Mouse (Mus musculus): ENCODE results near the gene Kremen1. TPM values are rescaled to one million over a fixed set of nuclear protein-coding genes. Genes with fewer than 3 reads are reported as not detected.

The Kremen1 gene
- polyA plus RNA-seq, 1 experiment from 2014 or later: 28.1 TPM

DNA sequence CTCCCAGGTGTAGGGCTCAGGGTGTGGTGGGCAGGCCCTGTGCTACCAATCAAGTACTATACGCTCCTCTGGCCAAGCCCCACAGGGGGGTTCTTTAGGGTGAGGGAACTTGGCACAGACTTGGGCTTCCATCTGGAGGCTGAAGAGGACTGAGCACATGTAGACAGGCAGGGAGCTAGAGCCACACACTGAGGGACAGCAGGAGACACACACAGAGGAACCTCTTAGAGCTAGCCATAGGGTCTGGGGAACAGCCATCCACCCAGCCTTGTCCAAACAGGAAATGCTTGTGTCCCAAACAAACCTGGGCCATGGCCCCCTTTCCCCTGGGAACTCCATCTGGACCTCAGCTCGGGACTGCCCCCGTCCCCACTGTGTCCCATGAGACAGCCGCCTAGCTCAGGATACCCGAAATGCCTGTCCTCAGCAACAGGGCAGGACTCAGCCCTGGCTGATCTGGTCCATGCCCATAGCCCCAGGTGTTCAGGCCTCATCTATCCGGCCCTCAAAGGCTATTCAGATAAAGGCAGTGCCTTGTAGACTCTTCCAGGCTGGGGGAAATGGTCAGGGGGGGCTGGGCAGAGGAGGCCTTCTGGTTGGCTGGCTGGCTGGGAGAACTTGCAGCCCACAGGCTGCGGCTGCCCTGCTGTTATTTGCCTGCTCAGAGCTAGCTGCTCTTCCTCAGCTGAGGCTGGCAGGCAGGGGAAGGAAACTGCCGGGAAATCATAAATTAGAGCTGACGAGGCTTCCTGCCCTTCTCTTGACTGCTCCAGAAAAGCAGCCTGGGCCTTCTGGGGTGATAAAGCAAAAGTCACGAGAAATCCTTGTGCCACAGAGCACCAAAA is 106.2 kb downstream of the Kremen1 start:
- peaks cover 7% of the 10 kb centered on the region; the same call in 1 of the 2 replicates for H3K4me1 ChIP-seq (ENCODE audit: control insufficient read depth, insufficient read depth, low read length)
- no peak for ATAC-seq (replicated peaks; ENCODE audit: extremely low read depth, insufficient read depth, low FRiP score)
- WGBS: 54% methylated on average over 10 of the region's 10 CpGs
- H3K36me3 ChIP-seq (ENCODE audit: control insufficient read depth, insufficient read depth): no peaks in the 10 kb centered on the region
- no peak overlapping the region for H3K4me3 ChIP-seq (ENCODE audit: low read length)
- no peaks in the 10 kb centered on the region for H3K9me3 ChIP-seq (replicated peaks; ENCODE audit: control insufficient read depth, low read length)
- H3K27ac ChIP-seq (ENCODE audit: low read length): no peak overlapping the region
- no peak overlapping the region for H3K4me2 ChIP-seq (ENCODE audit: low read depth, low read length)
- H3K9ac ChIP-seq (ENCODE audit: low read length): no peak overlapping the region
- H3K27me3 ChIP-seq (ENCODE audit: control insufficient read depth, insufficient read depth, low read length): peaks cover 5% of the 10 kb centered on the region; the same call in 1 of the 2 replicates

DNA sequence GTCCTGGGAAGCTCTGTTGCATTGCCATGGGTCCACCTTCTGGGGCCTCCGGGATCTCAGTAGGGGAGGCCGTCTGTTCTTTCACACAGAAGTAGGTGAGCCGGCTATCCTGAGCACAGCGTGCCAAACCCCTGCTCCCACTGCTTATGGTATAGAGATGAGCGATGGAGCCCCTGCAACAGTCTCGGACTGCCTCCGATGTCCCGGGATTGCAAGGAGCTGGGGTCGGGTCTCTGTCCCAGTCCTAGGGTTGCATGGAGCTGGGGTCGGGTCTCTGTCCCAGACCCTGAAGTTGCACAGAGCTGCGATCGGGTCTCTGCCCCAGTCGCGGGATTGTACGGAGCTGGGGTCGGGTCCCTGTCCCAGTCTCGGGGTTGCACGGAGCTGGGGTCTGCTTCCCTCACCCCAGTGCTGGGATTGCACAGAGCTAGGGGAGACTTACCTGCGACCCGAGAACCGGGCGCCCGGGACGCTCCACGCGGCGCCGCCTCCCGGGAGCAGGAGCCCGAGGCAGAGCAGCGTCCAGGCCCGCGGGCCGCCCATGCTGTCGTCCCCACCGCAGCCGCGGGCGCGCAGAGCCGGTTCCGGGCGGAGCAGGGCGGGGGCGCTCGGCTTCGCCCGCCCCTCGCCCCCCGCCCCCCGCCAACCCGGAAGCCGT is 109.5 kb downstream of the Kremen1 start, which contains the start of gene Emid1:
Gene Emid1, minus strand, starts transcription at position 578 of the 658 bp plus-strand sequence.
- no peaks in the 10 kb centered on the region for H3K9me3 ChIP-seq (replicated peaks; ENCODE audit: control insufficient read depth, low read length)
- no peaks in the 10 kb centered on the region for H3K36me3 ChIP-seq (ENCODE audit: control insufficient read depth, insufficient read depth)
- H3K27me3 ChIP-seq (ENCODE audit: control insufficient read depth, insufficient read depth, low read length): peaks cover 5% of the 10 kb centered on the region; the same call in 1 of the 2 replicates
- ATAC-seq (replicated peaks; ENCODE audit: extremely low read depth, insufficient read depth, low FRiP score): peak; percentile 43; the same call in 1 of the 2 replicates
- H3K4me1 ChIP-seq (ENCODE audit: control insufficient read depth, insufficient read depth, low read length): peaks cover 17% of the 10 kb centered on the region
- H3K4me2 ChIP-seq (ENCODE audit: low read depth, low read length): peak within 1 kb of the TSS; percentile 88
- H3K9ac ChIP-seq (ENCODE audit: low read length): peak within 1 kb of the TSS; percentile 77
- H3K27ac ChIP-seq (ENCODE audit: low read length): no peak within 1 kb of the TSS
- H3K4me3 ChIP-seq (ENCODE audit: low read length): peak within 1 kb of the TSS; percentile 59
- 1% methylated on average over 49 of the region's 53 CpGs for WGBS

DNA sequence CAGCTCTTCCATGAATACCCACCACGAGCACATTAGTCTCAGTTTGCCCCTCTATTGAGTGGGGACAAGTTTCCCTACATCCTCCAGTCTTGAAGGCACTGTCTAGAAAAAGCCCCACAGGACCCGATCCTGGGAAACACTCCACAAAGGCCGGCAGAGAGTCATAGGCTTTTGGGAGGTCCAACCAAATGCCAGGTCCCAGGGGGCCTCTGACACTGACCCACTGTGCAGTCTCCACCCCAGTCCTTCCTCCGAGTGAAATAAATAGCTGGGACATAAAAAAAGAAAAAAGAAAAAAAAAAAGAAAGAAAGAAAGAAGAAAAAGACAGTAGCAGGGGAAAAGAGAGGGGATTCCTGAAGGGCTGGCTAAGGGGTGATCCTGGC is 110.1 kb downstream of the Kremen1 start:
- Histone ChIP-seq H3K27ac (ENCODE audit: low read length) (no peak overlapping the region), H3K9me3 (replicated peaks; ENCODE audit: control insufficient read depth, low read length) (no peaks in the 10 kb centered on the region), H3K36me3 (ENCODE audit: control insufficient read depth, insufficient read depth) (no peaks in the 10 kb centered on the region), H3K4me2 (ENCODE audit: low read depth, low read length) (peak overlapping the region; percentile 88), H3K9ac (ENCODE audit: low read length) (peak overlapping the region; percentile 77; the same call in 1 of the 2 replicates), H3K4me1 (ENCODE audit: control insufficient read depth, insufficient read depth, low read length) (peaks cover 17% of the 10 kb centered on the region), H3K27me3 (ENCODE audit: control insufficient read depth, insufficient read depth, low read length) (peaks cover 5% of the 10 kb centered on the region; the same call in 1 of the 2 replicates), H3K4me3 (ENCODE audit: low read length) (peak overlapping the region; percentile 59)
- WGBS: 62% methylated on average over 4 of the region's 4 CpGs
- ATAC-seq (replicated peaks; ENCODE audit: extremely low read depth, insufficient read depth, low FRiP score): no peak

DNA sequence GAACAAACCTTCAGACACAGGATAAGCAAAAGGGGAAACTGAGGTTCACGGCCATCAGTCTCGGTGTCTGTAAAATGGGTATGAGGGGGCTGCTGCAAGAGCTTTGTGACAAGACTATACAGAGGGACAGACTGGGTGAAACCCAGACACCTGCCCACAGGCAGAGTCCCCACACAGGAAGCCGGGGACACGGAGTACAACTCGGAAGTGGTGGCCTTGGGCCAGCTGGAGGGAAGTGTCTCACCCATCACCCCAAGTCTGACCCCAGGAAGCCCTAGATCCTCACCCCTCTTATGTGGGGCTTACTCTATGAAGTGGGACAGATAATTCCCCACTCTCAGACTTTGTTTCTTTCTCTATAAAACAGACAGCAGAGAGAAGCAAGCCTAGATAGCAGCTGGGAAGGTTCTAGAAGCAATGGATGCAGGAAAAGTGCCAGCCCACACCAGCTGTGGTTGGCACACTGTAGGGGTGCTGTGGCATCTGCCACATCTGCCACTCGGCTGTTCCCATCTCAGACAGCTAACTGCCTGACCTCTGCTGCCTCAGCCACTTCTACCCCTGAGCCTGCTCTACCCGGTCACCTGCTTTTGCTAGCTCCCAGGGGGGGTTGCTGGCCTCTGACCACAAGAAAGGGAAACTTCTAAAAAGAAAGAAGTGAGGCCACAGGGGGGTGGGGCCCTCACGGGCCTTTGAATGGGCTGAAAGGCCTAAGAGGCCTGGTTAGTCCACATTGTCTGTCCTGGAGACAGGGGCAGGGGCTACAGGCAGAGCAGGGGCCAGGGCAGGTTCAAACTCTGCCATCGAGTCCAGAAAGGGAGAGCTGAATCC is 110.7 kb downstream of the Kremen1 start:
- Histone ChIP-seq H3K4me3 (ENCODE audit: low read length) (no peak overlapping the region), H3K27me3 (ENCODE audit: control insufficient read depth, insufficient read depth, low read length) (peaks cover 5% of the 10 kb centered on the region; the same call in 1 of the 2 replicates), H3K9me3 (replicated peaks; ENCODE audit: control insufficient read depth, low read length) (no peaks in the 10 kb centered on the region), H3K36me3 (ENCODE audit: control insufficient read depth, insufficient read depth) (no peaks in the 10 kb centered on the region), H3K9ac (ENCODE audit: low read length) (no peak overlapping the region), H3K4me1 (ENCODE audit: control insufficient read depth, insufficient read depth, low read length) (peaks cover 17% of the 10 kb centered on the region), H3K27ac (ENCODE audit: low read length) (no peak overlapping the region), H3K4me2 (ENCODE audit: low read depth, low read length) (peak overlapping the region; percentile 5; the same call in 1 of the 2 replicates)
- no peak for ATAC-seq (replicated peaks; ENCODE audit: extremely low read depth, insufficient read depth, low FRiP score)
- WGBS: 72% methylated on average over 9 of the region's 9 CpGs

DNA sequence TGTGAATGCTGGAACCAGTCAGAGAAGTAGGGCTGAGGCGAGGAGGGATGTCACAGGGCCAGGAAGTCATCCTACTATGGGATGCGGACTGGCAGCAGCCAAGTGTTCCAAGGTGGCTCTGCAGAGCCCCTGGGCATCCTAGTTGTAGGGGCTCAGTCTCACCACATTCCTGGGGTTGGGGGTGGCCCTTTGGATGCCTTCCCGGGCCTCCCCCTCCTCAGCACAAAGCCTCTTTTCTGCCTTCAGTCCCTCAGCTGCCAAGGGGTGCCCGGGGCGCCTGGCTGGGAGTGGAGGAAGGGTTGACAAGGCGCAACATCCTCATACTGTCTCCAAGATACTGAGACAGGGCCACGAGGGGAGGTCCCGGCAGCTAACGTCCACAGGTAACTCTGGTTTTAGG is 111.4 kb downstream of the Kremen1 start:
- H3K27me3 ChIP-seq (ENCODE audit: control insufficient read depth, insufficient read depth, low read length): peaks cover 5% of the 10 kb centered on the region; the same call in 1 of the 2 replicates
- no peak overlapping the region for H3K4me2 ChIP-seq (ENCODE audit: low read depth, low read length)
- H3K9me3 ChIP-seq (replicated peaks; ENCODE audit: control insufficient read depth, low read length): no peaks in the 10 kb centered on the region
- no peaks in the 10 kb centered on the region for H3K36me3 ChIP-seq (ENCODE audit: control insufficient read depth, insufficient read depth)
- H3K27ac ChIP-seq (ENCODE audit: low read length): no peak overlapping the region
- peaks cover 13% of the 10 kb centered on the region for H3K4me1 ChIP-seq (ENCODE audit: control insufficient read depth, insufficient read depth, low read length)
- 76% methylated on average over 9 of the region's 9 CpGs for WGBS
- H3K4me3 ChIP-seq (ENCODE audit: low read length): no peak overlapping the region
- no peak overlapping the region for H3K9ac ChIP-seq (ENCODE audit: low read length)
- no peak for ATAC-seq (replicated peaks; ENCODE audit: extremely low read depth, insufficient read depth, low FRiP score)

DNA sequence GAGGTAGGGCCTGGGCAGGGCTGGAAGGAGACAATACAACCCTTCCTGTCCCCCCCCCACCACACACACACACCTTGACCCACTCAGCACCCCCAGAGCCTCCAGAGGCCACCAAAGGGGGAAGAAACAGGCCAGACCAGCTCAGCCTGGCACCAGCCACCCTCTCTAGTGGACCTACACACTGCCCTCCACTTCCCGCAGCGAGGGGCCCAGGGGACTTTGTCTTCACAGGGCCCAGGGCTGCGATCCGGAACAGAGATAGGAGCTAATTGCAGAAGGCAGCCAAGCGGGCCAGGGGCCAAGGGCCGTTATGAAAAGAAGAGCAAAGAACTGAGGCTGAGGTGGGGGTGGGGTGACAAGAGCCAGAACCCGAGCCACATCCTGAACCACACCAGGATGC is 112.1 kb downstream of the Kremen1 start:
- H3K9ac ChIP-seq (ENCODE audit: low read length): peak overlapping the region; percentile 11; the same call in 1 of the 2 replicates

DNA sequence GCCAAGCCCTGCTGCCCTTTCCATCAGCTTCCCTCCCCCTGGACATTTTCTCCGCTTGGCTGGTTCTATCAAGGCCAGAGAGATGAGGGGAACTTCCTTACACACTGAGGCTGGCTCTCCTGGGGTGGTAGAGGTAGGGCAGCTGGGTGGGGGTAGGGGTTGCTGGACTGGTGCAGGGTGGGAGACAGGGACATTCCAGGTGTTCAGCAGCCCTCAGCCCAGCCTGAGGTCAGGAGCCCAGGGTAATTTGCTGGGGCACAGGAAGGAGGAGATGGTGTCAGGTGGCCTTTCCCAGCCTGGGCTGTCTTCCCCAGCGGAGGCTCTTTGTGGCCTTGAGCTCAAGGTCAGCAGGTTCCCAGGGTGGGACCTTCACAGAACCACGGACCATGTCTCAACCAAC is 115.8 kb downstream of the Kremen1 start:
- H3K9ac ChIP-seq (ENCODE audit: low read length): no peak overlapping the region
- no peak overlapping the region for H3K27ac ChIP-seq (ENCODE audit: low read length)
- ATAC-seq (replicated peaks; ENCODE audit: extremely low read depth, insufficient read depth, low FRiP score): no peak
- H3K4me2 ChIP-seq (ENCODE audit: low read depth, low read length): no peak overlapping the region
- no peaks in the 10 kb centered on the region for H3K36me3 ChIP-seq (ENCODE audit: control insufficient read depth, insufficient read depth)
- no peaks in the 10 kb centered on the region for H3K9me3 ChIP-seq (replicated peaks; ENCODE audit: control insufficient read depth, low read length)
- H3K4me1 ChIP-seq (ENCODE audit: control insufficient read depth, insufficient read depth, low read length): peaks cover 19% of the 10 kb centered on the region
- WGBS: 73% methylated on average over 3 of the region's 3 CpGs
- H3K4me3 ChIP-seq (ENCODE audit: low read length): no peak overlapping the region
- H3K27me3 ChIP-seq (ENCODE audit: control insufficient read depth, insufficient read depth, low read length): peaks cover 2% of the 10 kb centered on the region; the same call in 1 of the 2 replicates

More for the DNA sequence above, 112.1 kb downstream of the Kremen1 start:
- 17% methylated on average over 7 of the region's 7 CpGs for WGBS
- no peak overlapping the region for H3K4me3 ChIP-seq (ENCODE audit: low read length)
- H3K27me3 ChIP-seq (ENCODE audit: control insufficient read depth, insufficient read depth, low read length): peaks cover 5% of the 10 kb centered on the region; the same call in 1 of the 2 replicates
- H3K36me3 ChIP-seq (ENCODE audit: control insufficient read depth, insufficient read depth): no peaks in the 10 kb centered on the region
- peak overlapping the region; percentile 7; the same call in 1 of the 2 replicates for H3K4me2 ChIP-seq (ENCODE audit: low read depth, low read length)
- ATAC-seq (replicated peaks; ENCODE audit: extremely low read depth, insufficient read depth, low FRiP score): no peak
- no peaks in the 10 kb centered on the region for H3K9me3 ChIP-seq (replicated peaks; ENCODE audit: control insufficient read depth, low read length)
- H3K27ac ChIP-seq (ENCODE audit: low read length): no peak overlapping the region
- peaks cover 13% of the 10 kb centered on the region for H3K4me1 ChIP-seq (ENCODE audit: control insufficient read depth, insufficient read depth, low read length)

DNA sequence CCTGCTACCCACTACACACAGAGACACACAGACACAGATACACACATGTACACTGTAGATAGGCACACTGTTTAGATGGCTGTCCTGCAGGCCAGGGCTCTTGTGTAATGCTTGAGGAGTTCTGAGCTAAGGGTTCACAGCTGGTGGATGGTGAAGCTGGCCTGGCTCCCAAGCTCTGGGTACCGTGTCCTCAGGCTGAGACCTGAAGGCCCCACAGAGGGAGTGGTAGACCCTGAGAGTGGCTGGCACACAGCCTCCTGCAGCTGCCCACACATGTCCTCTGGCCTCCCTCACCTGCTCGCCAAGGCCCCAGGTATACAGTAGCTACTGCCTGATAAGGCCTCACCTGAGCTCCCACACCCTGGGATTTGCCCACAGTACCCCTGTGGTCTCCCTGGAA is 119.4 kb downstream of the Kremen1 start:
- Histone ChIP-seq H3K4me1 (ENCODE audit: control insufficient read depth, insufficient read depth, low read length) (peaks cover 16% of the 10 kb centered on the region), H3K9me3 (replicated peaks; ENCODE audit: control insufficient read depth, low read length) (no peaks in the 10 kb centered on the region), H3K9ac (ENCODE audit: low read length) (no peak overlapping the region), H3K4me2 (ENCODE audit: low read depth, low read length) (no peak overlapping the region), H3K27ac (ENCODE audit: low read length) (no peak overlapping the region), H3K4me3 (ENCODE audit: low read length) (no peak overlapping the region), H3K36me3 (ENCODE audit: control insufficient read depth, insufficient read depth) (no peaks in the 10 kb centered on the region), H3K27me3 (ENCODE audit: control insufficient read depth, insufficient read depth, low read length) (no peaks in the 10 kb centered on the region)
- WGBS: 74% methylated on average over 2 of the region's 2 CpGs
- ATAC-seq (replicated peaks; ENCODE audit: extremely low read depth, insufficient read depth, low FRiP score): no peak

Data from heart, embryonic 16.5 days (tissue).